Mouse (Mus musculus) erythroid progenitor cell, adult 5-6 weeks (primary cell): ENCODE data around the gene Gbf1. TPM values are rescaled to one million over a fixed set of nuclear protein-coding genes. Genes with fewer than 3 reads are reported as not detected.
"Not testable (repeated sequence)": the region's sequence is repeated elsewhere in the genome, so short reads cannot be mapped to it uniquely, and the experiment has no call there.

ENCODE experiments used
- ATAC-seq: replicated peaks from 2 replicates; pipeline ENCODE4 v1.8.0; 2016; ENCODE audit warnings: moderate number of reproducible peaks, mild to moderate bottlenecking, moderate TSS enrichment, inconsistent platforms; ENCODE audit not compliant: poor library complexity, low FRiP score, severe bottlenecking
- total RNA-seq, 2 experiments: library from RNA; stranded (forward) in 1 of 2; stranded (reverse) in 1 of 2; fragments of 150-400 nt in 1 of 2; fragments of 186-747, 209-891 nt in 1 of 2; gene quantifications; 2 replicates each; pipeline versions ENCODE4 v1.2.3 to v1.2.4; 2015 to 2017; ENCODE audit warnings: low replicate concordance in 2 of 2

Gbf1 gene
- total RNA-seq, 2 experiments from 2014 or later: 11.4 to 30.6 TPM

DNA sequence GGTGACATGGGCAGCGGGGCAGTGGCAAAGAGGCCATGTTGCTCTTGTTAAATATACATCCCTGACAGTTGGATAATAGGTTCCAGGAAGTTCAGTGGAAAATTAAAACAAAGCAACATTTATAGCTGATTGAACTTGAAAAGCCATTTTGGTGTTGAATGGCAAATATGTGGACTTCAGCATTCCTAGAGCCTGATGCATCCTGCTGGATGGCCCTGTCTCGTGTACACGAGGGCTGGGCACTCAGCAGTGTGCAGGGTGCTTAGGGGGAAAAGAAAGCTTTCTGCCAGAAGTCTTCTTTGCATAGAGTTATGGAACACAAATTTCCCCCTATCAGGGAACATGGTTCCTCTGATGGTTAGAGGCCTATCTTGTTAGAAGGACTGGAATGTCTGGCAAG lies 63.1 kb downstream of the Gbf1 start:
- ATAC-seq: no peak

DNA sequence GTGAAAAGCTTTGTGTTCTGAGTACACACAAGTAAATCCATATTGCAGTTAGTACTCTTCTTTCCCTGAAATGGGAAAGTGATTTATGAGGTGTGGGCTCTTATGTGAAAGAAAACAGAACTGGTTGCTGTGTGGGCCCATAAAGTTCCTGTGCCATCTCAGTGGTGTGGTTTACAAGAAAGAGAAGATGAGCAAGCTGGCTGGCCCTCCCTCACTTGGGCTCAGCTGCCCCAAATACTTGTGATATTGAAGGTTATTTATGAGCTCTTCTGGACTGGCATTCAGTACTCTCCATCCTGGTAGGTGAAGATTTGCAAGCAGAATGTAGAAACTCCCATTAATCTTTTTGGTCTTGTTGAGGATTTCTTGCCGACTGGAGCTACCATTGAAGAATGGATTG lies 64.4 kb downstream of the Gbf1 start:
- ATAC-seq: no peak

DNA sequence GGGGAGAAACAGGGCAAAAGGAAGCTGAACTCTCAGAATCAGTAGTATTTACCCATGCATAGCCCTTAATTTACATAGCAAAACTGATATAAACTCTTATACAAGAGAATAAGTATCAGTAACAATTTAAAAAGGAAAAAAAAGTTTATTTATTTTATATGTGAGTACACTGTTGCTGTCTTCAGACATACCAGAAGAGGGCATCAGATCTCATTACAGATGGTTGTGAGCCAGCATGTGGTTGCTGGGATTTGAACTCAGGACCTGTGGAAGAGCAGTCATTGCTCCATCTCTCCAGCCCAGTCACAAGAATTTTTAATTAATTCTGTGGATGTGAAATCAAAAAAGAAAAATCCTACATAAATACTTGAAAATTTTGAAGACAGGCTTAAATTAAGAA lies 65.0 kb downstream of the Gbf1 start:
- ATAC-seq: not testable (repeated sequence)

DNA sequence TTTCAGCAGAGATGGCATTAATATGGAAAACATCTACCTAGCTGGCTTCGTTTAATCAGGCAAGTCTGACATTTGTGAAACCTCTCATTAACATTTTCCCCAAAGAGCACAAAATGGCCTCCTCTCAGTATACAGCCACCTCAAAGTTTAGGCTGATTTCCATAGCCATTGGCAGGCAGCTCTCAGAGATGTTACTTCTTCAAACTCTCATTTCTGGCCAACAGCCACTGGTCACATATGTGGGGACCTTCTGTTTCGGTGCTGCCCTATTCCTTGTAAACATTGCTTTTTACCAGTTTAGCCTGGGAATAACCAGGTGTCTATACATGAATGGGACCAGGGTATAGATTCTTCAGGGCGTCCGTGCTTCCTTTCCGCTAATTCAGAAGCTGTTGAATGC lies 67.8 kb downstream of the Gbf1 start:
- no peak for ATAC-seq

DNA sequence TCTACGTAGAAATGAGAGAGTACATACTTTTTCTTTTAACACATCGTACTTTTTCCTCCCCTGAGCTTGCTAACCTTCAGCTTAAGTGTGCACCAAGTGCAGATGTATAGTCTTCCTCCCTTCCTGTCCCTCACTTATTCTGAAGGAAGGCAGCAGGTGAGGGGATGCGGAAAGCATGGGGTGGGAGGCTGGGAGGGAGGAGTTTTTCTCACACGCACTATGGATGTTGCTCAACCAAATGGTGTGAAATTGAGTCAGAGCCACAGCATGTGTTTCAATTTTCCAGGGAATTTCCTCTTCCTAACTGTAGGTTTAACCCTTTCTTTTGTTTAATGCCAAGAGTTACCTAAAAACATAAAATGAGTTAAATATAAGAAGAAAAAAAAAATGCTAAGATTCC lies 70.8 kb downstream of the Gbf1 start:
- ATAC-seq: no peak

DNA sequence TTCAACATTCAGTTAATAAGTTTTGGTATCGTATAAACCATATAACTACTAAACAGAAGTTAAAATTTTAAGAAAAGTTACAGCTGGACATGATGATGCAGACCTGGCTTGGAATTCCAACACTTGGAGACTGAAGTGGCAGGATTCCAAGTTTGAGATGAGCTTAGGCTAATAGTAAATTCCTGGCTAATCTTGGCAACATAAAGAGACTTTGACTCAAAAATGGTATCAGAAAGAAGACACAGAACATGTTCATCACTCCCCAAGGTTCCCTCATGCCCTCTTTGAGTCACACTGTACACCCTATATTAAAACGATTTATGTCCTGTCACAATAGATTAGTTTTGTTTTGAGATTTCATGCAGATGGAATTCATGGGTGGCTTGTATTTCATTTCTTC lies 72.6 kb downstream of the Gbf1 start:
- ATAC-seq: no peak

DNA sequence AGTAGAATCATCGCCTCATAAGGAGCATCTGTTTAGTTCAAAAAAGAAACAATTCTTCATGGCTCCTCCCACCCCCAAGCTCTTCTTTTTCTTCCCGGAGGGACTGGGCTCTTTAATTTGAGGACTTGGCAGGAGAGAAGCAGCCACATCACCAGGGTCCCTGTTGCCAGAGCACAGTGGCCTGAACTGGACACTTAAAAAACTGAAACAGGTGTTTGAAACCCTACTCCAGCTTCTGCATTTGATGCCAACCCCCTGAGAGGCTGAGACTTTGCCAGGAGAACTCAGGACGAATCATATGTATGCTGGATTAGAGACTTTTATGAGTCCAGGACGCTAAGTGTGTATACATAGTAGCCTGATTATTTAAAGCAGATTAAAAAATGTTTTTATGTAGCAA lies 73.2 kb downstream of the Gbf1 start:
- no peak for ATAC-seq

DNA sequence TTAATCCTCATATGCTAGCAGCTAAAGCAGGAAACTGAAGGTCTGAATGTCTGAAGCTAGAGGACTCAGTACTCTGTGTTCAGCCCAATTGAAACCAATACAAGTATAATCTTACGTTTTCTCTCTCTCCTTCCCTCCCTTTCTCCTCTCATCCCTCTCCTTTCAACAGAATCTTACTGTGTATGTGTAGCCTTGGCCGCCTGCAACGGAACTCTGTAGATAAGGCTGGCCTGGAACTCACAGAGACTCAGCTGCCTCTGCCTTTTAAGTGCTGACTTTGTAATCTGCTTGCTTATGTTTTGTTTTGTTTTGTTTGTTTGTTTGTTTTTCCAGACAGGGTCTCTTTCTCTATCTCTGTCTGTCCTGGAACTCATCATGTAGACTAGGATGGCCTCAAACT lies 74.0 kb downstream of the Gbf1 start:
- ATAC-seq: no peak

DNA sequence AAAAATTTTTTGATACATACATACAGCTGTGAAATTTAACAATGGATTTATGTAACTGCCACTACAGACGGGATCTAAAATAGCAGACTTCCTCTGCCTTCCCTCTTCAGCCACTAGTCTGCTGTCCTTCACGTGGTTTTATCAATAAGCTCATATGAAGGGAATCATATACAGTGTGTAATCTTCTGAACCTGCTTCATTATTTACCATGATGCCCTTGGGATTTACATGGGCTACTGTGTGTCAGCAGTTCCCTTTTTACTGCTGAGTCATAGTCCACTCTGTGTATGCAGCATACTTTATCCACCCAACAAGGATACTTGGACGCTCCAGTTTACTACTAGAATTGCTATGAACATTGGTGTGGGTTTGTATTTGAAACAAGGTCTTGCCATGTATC lies 75.0 kb downstream of the Gbf1 start:
- ATAC-seq: no peak

DNA sequence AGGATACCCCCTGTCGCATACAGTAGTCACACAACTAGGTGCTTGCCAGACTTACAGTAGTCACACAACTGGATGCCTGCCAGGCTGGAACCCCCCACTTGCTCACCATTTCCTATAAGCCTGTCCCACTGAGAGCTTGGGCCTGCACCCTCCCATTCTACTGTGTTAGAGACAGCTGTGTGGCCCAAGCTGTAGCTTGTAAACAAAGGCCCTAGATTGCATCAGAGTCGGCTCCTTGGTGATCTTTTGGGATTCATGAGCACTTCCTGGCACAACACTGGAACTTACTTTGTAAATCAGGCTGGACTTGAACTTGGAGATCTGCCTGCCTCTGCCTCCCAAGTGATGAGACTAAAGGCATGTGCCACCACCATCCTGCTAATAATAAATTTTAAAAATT lies 82.1 kb downstream of the Gbf1 start:
- no peak for ATAC-seq

DNA sequence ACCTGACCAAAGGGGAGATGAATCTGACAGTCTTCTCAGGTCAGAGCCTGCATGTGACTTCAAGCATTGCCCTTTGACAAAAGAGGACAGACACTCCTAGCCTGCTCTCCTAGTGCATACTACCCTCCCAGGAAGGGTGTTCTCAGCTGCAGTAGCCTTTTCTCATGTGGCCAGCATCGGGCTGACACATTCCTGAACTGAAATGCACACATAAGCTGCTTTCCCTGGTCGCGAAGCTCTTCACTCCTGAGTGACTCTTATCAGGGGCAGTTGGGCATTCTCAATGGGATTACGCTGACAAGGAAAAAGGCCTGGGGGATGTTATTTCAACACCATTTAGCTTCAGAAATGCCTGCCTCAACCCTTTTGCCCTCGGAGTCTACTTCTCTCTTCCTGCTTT lies 84.3 kb downstream of the Gbf1 start:
- no peak for ATAC-seq

DNA sequence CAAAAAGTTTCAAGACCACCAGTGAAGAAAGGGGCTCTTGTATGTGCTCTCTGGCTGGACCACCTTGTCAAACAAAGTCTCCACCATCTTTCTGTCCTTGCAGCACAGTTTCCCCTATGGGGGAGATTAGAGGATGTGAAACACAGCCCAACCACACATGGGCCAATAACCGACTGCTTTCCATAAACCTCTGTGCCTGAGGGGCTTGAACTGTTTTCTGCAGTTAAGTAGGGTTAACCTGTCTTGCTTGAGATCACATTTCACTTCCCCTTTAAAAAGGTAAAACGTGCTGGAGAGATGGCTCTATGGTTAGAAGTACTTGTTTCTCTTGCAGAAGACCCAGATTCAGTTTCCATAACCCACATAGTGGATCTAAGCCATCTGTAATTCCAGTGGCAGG lies 87.9 kb downstream of the Gbf1 start:
- no peak for ATAC-seq

DNA sequence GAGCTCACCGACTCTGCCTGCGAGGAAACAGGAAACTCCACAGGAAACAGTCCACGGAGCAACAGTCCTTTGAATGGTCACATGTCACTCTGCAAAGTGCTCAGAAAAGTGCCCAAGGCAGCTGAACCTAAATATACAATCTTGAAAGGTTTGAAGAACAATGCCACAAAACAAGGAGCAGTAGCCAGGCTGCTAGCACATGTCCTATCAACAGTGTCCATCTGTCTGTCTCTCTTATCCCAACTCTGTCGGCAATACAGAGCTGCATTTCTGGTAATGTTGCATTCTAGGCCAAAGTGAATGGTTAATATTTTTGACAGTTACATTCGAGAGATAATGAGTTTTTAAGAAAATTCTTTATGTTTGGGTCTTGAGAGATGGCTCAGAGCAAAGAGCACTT lies 90.1 kb downstream of the Gbf1 start:
- no peak for ATAC-seq

DNA sequence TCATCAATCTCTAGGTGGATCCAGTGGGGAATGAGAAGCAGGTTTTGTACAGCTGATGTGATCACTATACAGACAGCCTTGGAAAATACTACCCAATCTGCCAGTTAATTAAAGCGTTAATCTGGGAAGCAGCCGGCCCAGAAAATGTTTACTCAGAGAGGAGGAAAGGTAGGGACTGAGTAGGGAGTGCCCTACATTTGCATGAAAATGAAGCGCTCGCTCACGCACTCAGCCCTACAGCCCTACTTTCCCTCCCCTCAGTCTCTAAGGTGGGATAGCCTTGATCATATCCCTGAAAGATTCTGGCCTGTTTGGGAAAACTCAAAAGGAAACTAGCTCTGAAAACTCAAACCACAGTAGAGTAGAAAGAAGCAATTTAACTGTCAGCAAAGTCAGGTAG lies 92.3 kb downstream of the Gbf1 start:
- ATAC-seq: no peak

DNA sequence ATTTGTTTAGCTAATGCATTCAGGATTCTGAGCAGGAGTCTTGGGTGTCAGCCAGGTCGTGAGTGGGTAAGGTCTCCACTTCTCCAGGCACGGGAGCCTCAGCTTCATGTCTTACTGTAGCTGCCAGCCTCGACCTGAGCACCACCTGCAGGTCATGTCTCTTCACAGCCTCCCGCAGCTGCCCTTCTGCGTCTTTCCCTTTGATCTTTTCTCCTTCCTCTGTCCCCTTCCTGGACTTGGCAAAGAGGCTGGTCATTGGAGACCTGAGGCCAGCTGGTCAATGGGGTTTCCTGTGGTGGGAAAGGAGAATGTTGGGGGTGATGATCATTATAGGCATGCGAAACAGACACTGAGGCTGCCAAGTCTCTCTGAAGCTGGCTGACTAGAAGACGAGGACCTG lies 96.7 kb downstream of the Gbf1 start:
- no peak for ATAC-seq

DNA sequence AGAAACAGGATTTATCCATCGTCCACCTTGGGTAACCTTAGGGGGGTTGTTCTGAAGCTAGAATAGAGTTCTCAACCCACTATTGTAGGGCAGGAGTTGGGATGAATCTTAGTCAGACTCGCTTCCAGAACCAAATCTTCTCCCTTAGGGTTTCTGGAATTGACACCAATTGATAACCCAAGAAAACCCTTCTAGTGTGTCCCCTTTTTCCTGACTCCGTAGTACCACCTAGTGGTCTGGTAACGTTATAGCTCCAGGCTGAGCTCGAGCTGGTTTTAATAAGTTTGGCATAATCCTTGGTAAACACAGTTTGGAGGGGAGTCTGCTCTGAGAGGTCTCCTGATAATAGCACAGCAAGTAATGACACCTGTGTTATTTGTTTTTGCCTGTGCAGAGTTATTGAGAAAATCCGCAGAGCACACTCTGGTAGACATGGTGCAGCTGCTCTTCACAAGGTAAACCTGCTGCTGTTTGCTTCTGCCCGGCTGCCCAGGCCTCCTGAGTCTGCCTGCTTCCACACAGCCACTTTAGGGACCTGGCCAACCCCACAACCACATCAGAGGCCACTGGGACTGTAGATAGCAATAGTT lies 101.9 kb downstream of the Gbf1 start:
- no peak; the same call in 1 of the 2 replicates for ATAC-seq

DNA sequence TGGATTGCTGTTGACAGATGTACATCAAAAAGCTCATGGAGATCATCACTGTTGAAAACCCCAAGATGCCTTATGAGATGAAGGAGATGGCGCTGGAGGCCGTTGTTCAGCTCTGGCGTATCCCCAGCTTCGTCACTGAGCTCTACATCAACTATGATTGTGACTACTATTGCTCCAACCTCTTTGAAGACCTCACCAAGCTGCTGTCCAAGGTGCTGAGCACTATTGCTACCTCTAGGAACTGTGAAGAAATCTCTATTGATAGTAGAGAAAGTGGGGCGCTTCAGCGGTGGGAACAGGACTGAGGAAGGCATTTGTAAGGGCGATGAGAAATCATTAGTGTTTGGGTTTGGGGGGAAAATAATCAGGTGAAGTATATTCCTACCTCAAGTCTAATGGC lies 112.5 kb downstream of the Gbf1 start:
- ATAC-seq: no peak

DNA sequence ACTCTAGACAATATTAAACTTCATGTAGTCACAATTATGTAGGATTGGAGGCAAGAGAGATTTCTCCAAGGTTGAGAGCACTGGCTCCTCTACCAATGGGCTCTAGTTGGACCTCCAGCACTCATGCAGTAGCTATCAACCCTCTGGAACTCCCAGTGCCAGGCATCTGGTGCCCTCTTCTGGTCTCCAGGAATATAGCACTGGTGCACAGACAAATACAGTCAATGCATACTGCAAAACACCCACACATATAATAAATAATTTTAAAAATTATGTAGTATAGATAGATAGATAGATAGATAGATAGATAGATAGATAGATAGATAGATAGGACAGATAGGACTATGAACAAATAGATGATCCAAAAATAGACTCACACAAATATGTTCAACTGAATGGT lies 123.0 kb downstream of the Gbf1 start:
- ATAC-seq: no peak

DNA sequence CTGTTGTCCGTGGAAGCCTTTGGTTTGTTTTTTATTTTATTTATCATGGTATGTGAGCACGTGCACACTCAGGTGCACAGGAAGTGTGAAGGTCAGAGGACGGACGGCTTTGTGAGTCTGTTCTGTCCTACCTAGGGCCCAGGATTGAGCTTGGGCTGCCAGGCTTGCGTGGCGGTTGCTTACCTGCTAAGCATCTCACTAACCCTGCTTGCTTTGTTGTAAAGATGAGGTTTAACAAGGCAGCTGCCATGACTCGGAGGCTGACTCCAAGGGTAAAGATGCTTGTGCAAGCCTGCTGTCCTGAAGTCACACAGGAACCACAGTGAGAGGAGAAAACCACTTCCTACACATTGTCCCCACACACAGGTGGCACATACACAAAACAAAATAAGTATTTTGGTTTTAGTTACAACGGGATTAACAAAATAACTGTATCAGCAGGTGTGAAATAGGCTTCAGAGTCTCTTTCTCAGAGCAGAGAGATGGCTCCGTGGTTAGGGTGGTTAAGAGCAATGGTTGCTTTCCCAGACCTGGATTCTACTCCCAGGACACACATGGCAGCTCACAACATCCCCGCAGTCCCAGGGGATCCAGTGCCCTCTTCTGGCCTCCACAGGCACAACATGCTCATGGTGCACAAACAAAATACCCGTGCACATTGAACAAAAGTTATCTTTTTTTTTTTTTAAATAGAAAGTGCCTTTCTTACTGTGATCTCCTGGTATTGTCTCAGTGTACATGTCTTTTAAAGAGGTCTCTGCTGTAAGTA lies 130.0 kb downstream of the Gbf1 start:
- no peak for ATAC-seq

DNA sequence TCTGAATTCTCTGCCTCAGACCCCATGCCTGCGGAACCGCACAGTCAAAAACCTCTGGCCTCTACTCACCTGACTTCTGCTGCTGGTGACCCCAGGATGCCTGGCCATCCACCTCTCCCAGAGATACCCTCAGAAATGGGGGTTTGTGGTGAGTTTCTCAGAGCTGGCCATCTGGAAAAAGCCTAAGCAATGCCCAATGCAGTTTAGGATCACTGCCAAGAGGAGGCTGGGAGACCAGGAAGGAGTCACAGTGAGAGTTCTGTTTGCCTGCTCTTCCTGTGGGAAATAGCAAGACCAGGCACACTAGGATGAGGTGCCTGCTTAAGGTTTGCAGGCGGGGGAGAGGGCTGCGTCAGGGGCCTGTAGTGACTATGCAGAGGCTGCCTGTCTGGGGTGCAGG lies 132.4 kb downstream of the Gbf1 start:
- no peak for ATAC-seq

DNA sequence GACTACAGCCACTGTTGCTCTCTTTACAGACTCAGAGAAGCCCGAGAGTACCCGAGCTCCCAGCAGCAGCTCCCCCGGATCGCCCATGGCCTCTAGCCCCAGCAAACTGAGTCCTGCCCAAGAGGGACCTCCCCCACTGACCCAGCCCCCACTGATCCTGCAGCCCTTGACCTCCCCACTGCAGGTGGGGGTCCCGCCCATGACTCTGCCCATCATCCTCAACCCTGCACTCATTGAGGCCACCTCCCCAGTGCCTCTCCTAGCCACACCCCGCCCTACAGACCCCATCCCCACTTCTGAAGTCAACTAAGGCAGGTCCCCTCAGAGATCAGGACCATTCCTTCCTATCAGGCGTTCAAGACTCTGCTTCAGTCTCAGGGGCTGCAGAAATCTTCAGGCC lies 133.3 kb downstream of the Gbf1 start:
- no peak for ATAC-seq

DNA sequence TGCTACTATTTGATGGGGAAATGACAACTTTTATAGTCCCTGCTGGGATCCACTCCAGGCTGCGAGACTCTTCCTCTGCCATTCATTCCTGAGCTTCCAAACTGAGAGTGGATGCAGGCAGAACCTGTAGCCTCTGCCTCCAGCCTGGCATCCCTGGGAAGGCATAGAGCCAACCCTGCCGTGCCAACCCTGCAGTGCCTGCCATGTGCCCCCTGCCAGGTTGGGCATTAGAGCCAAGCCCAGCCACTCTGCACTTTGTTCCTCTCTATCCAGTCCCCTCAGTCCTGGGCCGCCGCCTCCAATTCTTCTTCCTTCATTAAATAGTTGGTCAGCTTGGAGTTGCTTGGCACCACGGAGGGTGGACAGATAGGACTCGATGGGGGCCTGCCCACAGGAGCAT lies 133.7 kb downstream of the Gbf1 start:
- no peak for ATAC-seq
